Mouse (Mus musculus): ENCODE data around the gene Mdm2. TPM values are rescaled to one million over a fixed set of nuclear protein-coding genes. Genes with fewer than 3 reads are reported as not detected.

Gene Mdm2
- total and polyA plus RNA-seq, 2 experiments from 2014 or later = 31.3 to 93.0 TPM

- H3K27ac ChIP-seq (ENCODE audit: low read depth) = no peak overlapping the region
- H3K36me3 ChIP-seq (replicated peaks; ENCODE audit: control insufficient read depth, insufficient read depth, low read length) = peaks cover 53% of the 10 kb centered on the region
- H3K27me3 ChIP-seq (ENCODE audit: control insufficient read depth, insufficient read depth, low read length) = no peaks in the 10 kb centered on the region
- no peak overlapping the region for H3K9ac ChIP-seq (replicated peaks; ENCODE audit: low read depth, low read length)
- TF ChIP-seq EP300 (IDR thresholded peaks at IDR 0.05; ENCODE audit: low read depth) = no peak
- TF ChIP-seq CTCF (IDR thresholded peaks at IDR 0.05; ENCODE audit: low read depth) = no peak
- H3K4me2 ChIP-seq (ENCODE audit: low read depth, low read length) = no peak overlapping the region
- 96% methylated on average over 5 of the region's 5 CpGs for WGBS
- ATAC-seq (ENCODE audit: insufficient read depth, low read depth) (no peak), DNase-seq (ENCODE audit: low spot score) (no peak)
- no peaks in the 10 kb centered on the region for H3K9me3 ChIP-seq (replicated peaks; ENCODE audit: control insufficient read depth, low read length)
- H3K4me3 ChIP-seq (ENCODE audit: low read depth, low read length) = no peak overlapping the region
- no peaks in the 10 kb centered on the region for H3K4me1 ChIP-seq (ENCODE audit: control insufficient read depth, insufficient read depth)
Measured at GRCm38 (mm10) chr10:117750529-117751281, 40.1 kb upstream of the Mdm2 start.

DNA sequence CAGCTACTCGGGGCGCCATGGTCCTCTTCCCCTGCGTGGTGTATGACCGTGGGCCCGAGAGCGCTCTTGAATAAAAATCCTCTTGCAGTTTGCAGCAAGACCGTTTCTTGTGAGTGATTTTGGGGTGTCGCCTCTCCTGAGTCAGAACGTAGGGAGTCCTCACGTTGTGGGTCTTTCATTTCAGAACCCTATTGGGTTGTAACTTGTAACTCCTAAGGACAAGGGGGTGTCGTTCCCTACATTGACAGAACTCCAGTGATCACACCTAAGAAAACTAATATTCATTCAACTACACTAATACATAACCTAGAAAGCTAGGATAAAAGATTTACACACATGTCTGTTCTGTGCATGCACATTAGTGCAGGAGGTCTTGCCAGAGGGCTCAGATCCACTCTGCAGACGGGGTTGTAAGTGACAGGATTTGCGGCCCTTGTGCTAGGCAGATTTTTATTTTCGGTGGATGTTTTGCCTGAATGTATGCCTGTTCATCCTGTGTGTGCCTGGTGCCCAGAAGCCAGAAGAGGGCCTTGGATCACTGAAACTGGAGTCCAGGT is 39.3 kb upstream of the Mdm2 start:
- H3K4me1 ChIP-seq (ENCODE audit: control insufficient read depth, insufficient read depth) = no peaks in the 10 kb centered on the region
- H3K27me3 ChIP-seq (ENCODE audit: control insufficient read depth, insufficient read depth, low read length) = no peaks in the 10 kb centered on the region
- H3K4me2 ChIP-seq (ENCODE audit: low read depth, low read length) = no peak overlapping the region
- no peak for ATAC-seq (ENCODE audit: insufficient read depth, low read depth)
- peaks cover 45% of the 10 kb centered on the region for H3K36me3 ChIP-seq (replicated peaks; ENCODE audit: control insufficient read depth, insufficient read depth, low read length)
- H3K9ac ChIP-seq (replicated peaks; ENCODE audit: low read depth, low read length) = no peak overlapping the region
- H3K4me3 ChIP-seq (ENCODE audit: low read depth, low read length) = no peak overlapping the region
- DNase-seq (ENCODE audit: low spot score) = no peak
- no peaks in the 10 kb centered on the region for H3K9me3 ChIP-seq (replicated peaks; ENCODE audit: control insufficient read depth, low read length)
- H3K27ac ChIP-seq (ENCODE audit: low read depth) = no peak overlapping the region
- TF ChIP-seq CTCF (IDR thresholded peaks at IDR 0.05; ENCODE audit: low read depth) = no peak
- no peak for TF ChIP-seq EP300 (IDR thresholded peaks at IDR 0.05; ENCODE audit: low read depth)
- 95% methylated on average over 14 of the region's 14 CpGs for WGBS

GRCm38 (mm10) chr10:117749050-117749686 is 38.6 kb upstream of the Mdm2 start:
- WGBS = 94% methylated on average over 10 of the region's 10 CpGs
- Histone ChIP-seq H3K4me2 (ENCODE audit: low read depth, low read length) (no peak overlapping the region), H3K27me3 (ENCODE audit: control insufficient read depth, insufficient read depth, low read length) (no peaks in the 10 kb centered on the region), H3K36me3 (replicated peaks; ENCODE audit: control insufficient read depth, insufficient read depth, low read length) (peaks cover 40% of the 10 kb centered on the region), H3K9me3 (replicated peaks; ENCODE audit: control insufficient read depth, low read length) (no peaks in the 10 kb centered on the region), H3K4me3 (ENCODE audit: low read depth, low read length) (no peak overlapping the region), H3K4me1 (ENCODE audit: control insufficient read depth, insufficient read depth) (no peaks in the 10 kb centered on the region), H3K27ac (ENCODE audit: low read depth) (no peak overlapping the region), H3K9ac (replicated peaks; ENCODE audit: low read depth, low read length) (no peak overlapping the region)
- DNase-seq (ENCODE audit: low spot score) (no peak), ATAC-seq (ENCODE audit: insufficient read depth, low read depth) (no peak)
- TF ChIP-seq CTCF (IDR thresholded peaks at IDR 0.05; ENCODE audit: low read depth) (no peak), EP300 (IDR thresholded peaks at IDR 0.05; ENCODE audit: low read depth) (no peak)

DNA sequence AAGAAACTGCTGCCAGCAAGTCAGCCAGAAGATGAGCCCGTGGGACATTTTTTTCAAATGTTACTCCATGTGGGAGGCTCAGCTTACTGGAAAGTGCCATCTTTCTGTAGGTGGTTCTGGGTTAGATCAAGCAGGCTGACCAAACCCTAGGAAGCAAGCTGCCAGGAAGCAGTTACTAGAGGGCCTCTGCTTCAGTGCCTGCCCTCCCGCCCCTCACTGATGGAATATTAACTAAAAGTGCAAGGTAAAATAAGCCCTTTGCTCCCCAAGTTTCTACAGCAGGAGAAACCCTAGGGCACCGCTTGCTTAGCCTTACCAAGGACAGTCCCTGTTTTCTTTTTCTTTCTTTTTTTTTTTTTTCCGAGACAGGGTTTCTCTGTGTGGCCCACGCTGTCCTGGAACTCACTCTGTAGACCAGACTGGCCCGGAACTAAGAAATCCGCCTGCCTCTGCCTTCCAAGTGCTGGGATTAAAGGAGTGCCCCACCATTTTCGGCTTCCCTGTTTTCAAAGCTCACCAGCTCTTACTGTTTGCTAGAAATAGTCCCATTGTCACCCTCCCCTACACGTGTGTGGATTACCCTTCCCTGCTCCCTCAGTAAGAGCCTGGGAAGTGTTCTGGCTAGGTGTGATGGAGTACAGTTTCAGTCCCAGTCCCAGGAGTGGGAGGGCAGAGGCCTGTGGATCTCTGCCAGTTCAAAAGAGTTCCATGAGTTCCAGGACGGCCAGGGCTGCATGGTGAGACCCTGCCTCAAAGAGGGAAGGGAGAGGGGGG is 37.9 kb upstream of the Mdm2 start:
- Histone ChIP-seq H3K4me3 (ENCODE audit: low read depth, low read length) (no peak overlapping the region), H3K27ac (ENCODE audit: low read depth) (no peak overlapping the region), H3K9me3 (replicated peaks; ENCODE audit: control insufficient read depth, low read length) (no peaks in the 10 kb centered on the region), H3K9ac (replicated peaks; ENCODE audit: low read depth, low read length) (no peak overlapping the region), H3K4me2 (ENCODE audit: low read depth, low read length) (no peak overlapping the region), H3K4me1 (ENCODE audit: control insufficient read depth, insufficient read depth) (no peaks in the 10 kb centered on the region), H3K36me3 (replicated peaks; ENCODE audit: control insufficient read depth, insufficient read depth, low read length) (peaks cover 37% of the 10 kb centered on the region), H3K27me3 (ENCODE audit: control insufficient read depth, insufficient read depth, low read length) (no peaks in the 10 kb centered on the region)
- no peak for TF ChIP-seq EP300 (IDR thresholded peaks at IDR 0.05; ENCODE audit: low read depth)
- TF ChIP-seq CTCF (IDR thresholded peaks at IDR 0.05; ENCODE audit: low read depth) = no peak
- ATAC-seq (ENCODE audit: insufficient read depth, low read depth) = no peak
- DNase-seq (ENCODE audit: low spot score) = no peak
- WGBS = 85% methylated on average over 10 of the region's 10 CpGs

- Histone ChIP-seq H3K4me3 (ENCODE audit: low read depth, low read length) (no peak overlapping the region), H3K9me3 (replicated peaks; ENCODE audit: control insufficient read depth, low read length) (no peaks in the 10 kb centered on the region), H3K27me3 (ENCODE audit: control insufficient read depth, insufficient read depth, low read length) (no peaks in the 10 kb centered on the region), H3K36me3 (replicated peaks; ENCODE audit: control insufficient read depth, insufficient read depth, low read length) (peaks cover 33% of the 10 kb centered on the region), H3K4me1 (ENCODE audit: control insufficient read depth, insufficient read depth) (no peaks in the 10 kb centered on the region), H3K9ac (replicated peaks; ENCODE audit: low read depth, low read length) (no peak overlapping the region), H3K4me2 (ENCODE audit: low read depth, low read length) (no peak overlapping the region), H3K27ac (ENCODE audit: low read depth) (no peak overlapping the region)
- TF ChIP-seq EP300 (IDR thresholded peaks at IDR 0.05; ENCODE audit: low read depth) (no peak), CTCF (IDR thresholded peaks at IDR 0.05; ENCODE audit: low read depth) (no peak)
- ATAC-seq (ENCODE audit: insufficient read depth, low read depth) (no peak), DNase-seq (ENCODE audit: low spot score) (no peak)
- 85% methylated on average over 7 of the region's 7 CpGs for WGBS
Measured at GRCm38 (mm10) chr10:117747711-117748110, 37.2 kb upstream of the Mdm2 start.
